In the genomic region with DNA sequence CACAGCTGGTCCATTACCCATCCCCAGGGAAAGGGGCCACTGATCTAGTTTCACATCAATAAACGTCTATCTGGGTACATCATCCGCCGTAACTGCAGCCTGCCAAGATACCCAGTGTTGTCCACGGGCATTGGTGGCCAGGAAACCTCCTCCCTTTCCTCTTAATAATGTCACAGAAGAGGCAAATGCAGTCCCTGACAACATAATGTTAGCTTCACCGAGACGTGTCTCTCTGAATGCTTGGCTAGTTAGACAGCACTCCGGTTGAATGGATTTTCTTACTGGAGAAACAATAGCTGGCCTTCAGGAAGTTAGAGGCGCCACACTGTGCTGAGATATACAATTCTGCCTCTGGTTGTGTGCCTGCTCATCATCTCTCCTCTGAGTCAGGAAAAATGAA, we compare ENCODE assay signal across 30 mouse cellular contexts.
DNase-seq lines count a peak whose midpoint lies in the region; ATAC-seq lines count a peak whose summit lies in the region.
"Had no signal": no experiment of that assay in that cellular context is flagged by ENCODE, and none has a peak within 500 bp of the region (broad histone marks: within the 10 kb centered on the region; RNA-seq: fewer than 3 reads in every experiment).

No protein-coding gene starts in this region.

- no peaks in the 10 kb centered on the region for H3K27me3 ChIP-seq in hindbrain, embryonic 11.5 days (ENCODE audit: control insufficient read depth, insufficient read depth, low read length)
- no peaks in the 10 kb centered on the region for H3K27me3 ChIP-seq in hindbrain, embryonic 16.5 days (replicated peaks; ENCODE audit: control insufficient read depth, insufficient read depth, low read length)
- H3K27me3 ChIP-seq in neural tube, embryonic 13.5 days: no peaks in the 10 kb centered on the region
- no peaks in the 10 kb centered on the region for H3K27me3 ChIP-seq in neural tube, embryonic 15.5 days (replicated peaks)
- no peaks in the 10 kb centered on the region for H3K27me3 ChIP-seq in hindbrain, embryonic 13.5 days
- H3K27me3 ChIP-seq: CH12.LX; embryonic facial prominence, embryonic 12.5 days; heart, embryonic 12.5 days; hindbrain, embryonic 15.5 days; intestine, embryonic 15.5 days; Patski had no signal

- intact Hi-C loops in heart, postnatal 14 days (cut with DNase I): no loop called here
- intact Hi-C loops in heart, postnatal 25 days (cut with DNase I): no loop called here

- ATAC-seq in hindbrain, embryonic 11.5 days (ENCODE audit: low FRiP score): no peak
- ATAC-seq in hindbrain, embryonic 16.5 days: no peak
- no peak for ATAC-seq in neural tube, embryonic 13.5 days (ENCODE audit: low read depth)
- ATAC-seq in neural tube, embryonic 15.5 days (ENCODE audit: low FRiP score): no peak
- ATAC-seq in hindbrain, embryonic 13.5 days (ENCODE audit: low FRiP score): no peak
- ATAC-seq: intestine, embryonic 15.5 days; Patski had no signal

- no peaks in the 10 kb centered on the region for H3K9me3 ChIP-seq in hindbrain, embryonic 11.5 days (ENCODE audit: control insufficient read depth, low read length)
- H3K9me3 ChIP-seq in hindbrain, embryonic 16.5 days (ENCODE audit: control insufficient read depth, low read length): no peaks in the 10 kb centered on the region
- H3K9me3 ChIP-seq in neural tube, embryonic 13.5 days: no peaks in the 10 kb centered on the region
- H3K9me3 ChIP-seq in neural tube, embryonic 15.5 days (replicated peaks): no peaks in the 10 kb centered on the region
- no peaks in the 10 kb centered on the region for H3K9me3 ChIP-seq in hindbrain, embryonic 13.5 days
- H3K9me3 ChIP-seq: embryonic facial prominence, embryonic 12.5 days; G1E; heart, embryonic 12.5 days; hindbrain, embryonic 15.5 days; intestine, embryonic 15.5 days had no signal

- H3K27ac ChIP-seq in hindbrain, embryonic 11.5 days (ENCODE audit: low read depth, low read length): peak overlapping the region; percentile 36
- no peak overlapping the region for H3K27ac ChIP-seq in hindbrain, embryonic 16.5 days (ENCODE audit: low read depth, low read length)
- H3K27ac ChIP-seq in neural tube, embryonic 13.5 days (replicated peaks): 0 out of 2 replicates have a peak overlapping the region, but pooled peaks have one; percentile 9
- no peak overlapping the region for H3K27ac ChIP-seq in neural tube, embryonic 15.5 days (replicated peaks)
- 0 out of 2 replicates have a peak overlapping the region, but pooled peaks have one; percentile 55 for H3K27ac ChIP-seq in hindbrain, embryonic 13.5 days
- H3K27ac ChIP-seq: embryonic facial prominence, embryonic 12.5 days; heart, adult 2 months; hindbrain, embryonic 15.5 days; intestine, embryonic 15.5 days; liver, embryonic 14.5 days; macrophage; stomach, postnatal 0 days had no signal

- no peak overlapping the region for H3K9ac ChIP-seq in hindbrain, embryonic 11.5 days (ENCODE audit: low read depth, low read length)
- H3K9ac ChIP-seq in hindbrain, embryonic 16.5 days (ENCODE audit: low read depth, low read length): no peak overlapping the region
- no peak overlapping the region for H3K9ac ChIP-seq in neural tube, embryonic 13.5 days
- H3K9ac ChIP-seq in neural tube, embryonic 15.5 days (replicated peaks): no peak overlapping the region
- no peak overlapping the region for H3K9ac ChIP-seq in hindbrain, embryonic 13.5 days
- H3K9ac ChIP-seq: embryonic facial prominence, embryonic 12.5 days; heart, embryonic 12.5 days; hindbrain, embryonic 15.5 days; intestine, embryonic 15.5 days; liver, embryonic 14.5 days had no signal

- no peaks in the 10 kb centered on the region for H3K36me3 ChIP-seq in hindbrain, embryonic 11.5 days (ENCODE audit: control insufficient read depth, insufficient read depth, low read length)
- no peaks in the 10 kb centered on the region for H3K36me3 ChIP-seq in hindbrain, embryonic 16.5 days (ENCODE audit: control insufficient read depth, insufficient read depth, low read length)
- H3K36me3 ChIP-seq in neural tube, embryonic 13.5 days: 0 out of 2 replicates have a peak, but pooled peaks cover 6% of the 10 kb centered on the region
- no peaks in the 10 kb centered on the region; the same call in 1 of the 2 replicates for H3K36me3 ChIP-seq in neural tube, embryonic 15.5 days
- peaks cover 7% of the 10 kb centered on the region; the same call in 1 of the 2 replicates for H3K36me3 ChIP-seq in hindbrain, embryonic 13.5 days
- H3K36me3 ChIP-seq: hindbrain, embryonic 15.5 days; intestine, embryonic 15.5 days had no signal

- peak; percentile 32 for DNase-seq in hindbrain, embryonic 11.5 days (ENCODE audit: low spot score)
- DNase-seq in heart, postnatal 14 days: no peak
- DNase-seq in heart, postnatal 25 days (ENCODE audit: low spot score): no peak
- DNase-seq: adrenal gland, postnatal 10 days; B cell, adult 2 months; cerebellum, adult 9-10 months; cerebellum, postnatal 36 days; heart, adult 2 months; kidney, adult 2 months; kidney, postnatal 36 days; layer of hippocampus, postnatal 36 days; liver; lung, adult 2 months; lung, postnatal 10 days; right cerebral cortex, postnatal 4 days; thymus, postnatal 4 days had no signal

- WGBS in hindbrain, embryonic 11.5 days: 46% methylated on average over 8 of the region's 8 CpGs
- 29% methylated on average over 8 of the region's 8 CpGs for WGBS in hindbrain, embryonic 16.5 days
- 33% methylated on average over 8 of the region's 8 CpGs for WGBS in neural tube, embryonic 13.5 days
- 25% methylated on average over 8 of the region's 8 CpGs for WGBS in neural tube, embryonic 15.5 days
- WGBS in hindbrain, embryonic 13.5 days: 21% methylated on average over 8 of the region's 8 CpGs

- no peak overlapping the region for H3K4me2 ChIP-seq in hindbrain, embryonic 11.5 days (replicated peaks; ENCODE audit: low read depth, low read length)
- H3K4me2 ChIP-seq in hindbrain, embryonic 16.5 days (ENCODE audit: low read length): no peak overlapping the region
- H3K4me2 ChIP-seq in neural tube, embryonic 13.5 days: no peak overlapping the region
- H3K4me2 ChIP-seq in neural tube, embryonic 15.5 days: no peak overlapping the region
- H3K4me2 ChIP-seq in hindbrain, embryonic 13.5 days: no peak overlapping the region
- H3K4me2 ChIP-seq: embryonic facial prominence, embryonic 12.5 days; heart, embryonic 12.5 days; hindbrain, embryonic 15.5 days; intestine, embryonic 15.5 days had no signal

- peaks cover 3% of the 10 kb centered on the region for H3K4me1 ChIP-seq in hindbrain, embryonic 11.5 days (replicated peaks; ENCODE audit: control insufficient read depth, insufficient read depth, low read length)
- peaks cover 13% of the 10 kb centered on the region for H3K4me1 ChIP-seq in hindbrain, embryonic 16.5 days (ENCODE audit: control insufficient read depth, insufficient read depth, low read depth, low read length)
- H3K4me1 ChIP-seq in neural tube, embryonic 13.5 days (replicated peaks): peaks cover 38% of the 10 kb centered on the region
- H3K4me1 ChIP-seq in neural tube, embryonic 15.5 days: peaks cover 28% of the 10 kb centered on the region
- H3K4me1 ChIP-seq in hindbrain, embryonic 13.5 days (replicated peaks): peaks cover 40% of the 10 kb centered on the region
- H3K4me1 ChIP-seq: intestine, embryonic 15.5 days had no signal

- H3K4me3 ChIP-seq in hindbrain, embryonic 11.5 days (ENCODE audit: low read depth, low read length): no peak overlapping the region
- H3K4me3 ChIP-seq in hindbrain, embryonic 16.5 days (ENCODE audit: low read length): no peak overlapping the region
- H3K4me3 ChIP-seq in neural tube, embryonic 13.5 days: no peak overlapping the region
- H3K4me3 ChIP-seq in neural tube, embryonic 15.5 days (replicated peaks): no peak overlapping the region
- H3K4me3 ChIP-seq in hindbrain, embryonic 13.5 days: no peak overlapping the region
- H3K4me3 ChIP-seq: embryonic facial prominence, embryonic 12.5 days; heart, adult 2 months; heart, embryonic 12.5 days; hindbrain, embryonic 15.5 days; intestine, embryonic 15.5 days had no signal

Comparison
In these comparisons a context has a peak if more than half of its experiments do, and no peak if none do; other contexts are left out.
1. H3K27ac ChIP-seq: peak in hindbrain, embryonic 11.5 days (single experiment), neural tube, embryonic 13.5 days (single experiment) and hindbrain, embryonic 13.5 days (single experiment); none in hindbrain, embryonic 16.5 days (single experiment) and neural tube, embryonic 15.5 days (single experiment).